Mouse (Mus musculus): ENCODE measurements at regions not wholly inside any gene's neighbourhood (a gene's known extent, or its start where the extent isn't known, plus 50 kb on each side); places are given as distances from the start of the nearest gene placed in this dataset.

GRCm38 (mm10) chr11:89896854-89897253 lies 105.8 kb downstream of the Pctp start:
- no peak for ATAC-seq (ENCODE audit: low read depth)
- no peak overlapping the region for H3K4me3 ChIP-seq (ENCODE audit: low read depth, low read length)
- no peaks in the 10 kb centered on the region for H3K4me1 ChIP-seq (ENCODE audit: control insufficient read depth, insufficient read depth, low read length)
- no peaks in the 10 kb centered on the region for H3K36me3 ChIP-seq (ENCODE audit: control insufficient read depth, insufficient read depth, low read length)
- no peak overlapping the region for H3K4me2 ChIP-seq (ENCODE audit: low read depth, low read length)
- no peak overlapping the region for H3K27ac ChIP-seq (ENCODE audit: low read depth, low read length)
- no peaks in the 10 kb centered on the region for H3K9me3 ChIP-seq (ENCODE audit: control insufficient read depth, low read length)
- WGBS = 57% methylated on average over 3 of the region's 3 CpGs
- no peaks in the 10 kb centered on the region for H3K27me3 ChIP-seq (ENCODE audit: control insufficient read depth, insufficient read depth, low read length)
- no peak overlapping the region for H3K9ac ChIP-seq (replicated peaks; ENCODE audit: low read depth, low read length)

- H3K4me3 ChIP-seq (ENCODE audit: low read depth, low read length) = no peak overlapping the region
- no peaks in the 10 kb centered on the region for H3K4me1 ChIP-seq (ENCODE audit: control insufficient read depth, insufficient read depth, low read length)
- no peak overlapping the region for H3K4me2 ChIP-seq (ENCODE audit: low read depth, low read length)
- WGBS = 47% methylated on average over 2 of the region's 2 CpGs
- H3K27me3 ChIP-seq (ENCODE audit: control insufficient read depth, insufficient read depth, low read length) = no peaks in the 10 kb centered on the region
- H3K27ac ChIP-seq (ENCODE audit: low read depth, low read length) = no peak overlapping the region
- no peak overlapping the region for H3K9ac ChIP-seq (replicated peaks; ENCODE audit: low read depth, low read length)
- no peaks in the 10 kb centered on the region for H3K9me3 ChIP-seq (ENCODE audit: control insufficient read depth, low read length)
- no peaks in the 10 kb centered on the region for H3K36me3 ChIP-seq (ENCODE audit: control insufficient read depth, insufficient read depth, low read length)
- ATAC-seq (ENCODE audit: low read depth) = no peak
These were observed 94.1 kb upstream of the Ankfn1 start for GRCm38 (mm10) chr11:89871587-89871986.

GRCm38 (mm10) chr11:89867575-89867974 lies 90.1 kb upstream of the Ankfn1 start:
- no peak overlapping the region for H3K9ac ChIP-seq (replicated peaks; ENCODE audit: low read depth, low read length)
- no peaks in the 10 kb centered on the region for H3K27me3 ChIP-seq (ENCODE audit: control insufficient read depth, insufficient read depth, low read length)
- no peak for ATAC-seq (ENCODE audit: low read depth)
- H3K4me2 ChIP-seq (ENCODE audit: low read depth, low read length) = no peak overlapping the region
- 53% methylated on average over 2 of the region's 2 CpGs for WGBS
- H3K4me3 ChIP-seq (ENCODE audit: low read depth, low read length) = no peak overlapping the region
- no peaks in the 10 kb centered on the region for H3K36me3 ChIP-seq (ENCODE audit: control insufficient read depth, insufficient read depth, low read length)
- H3K9me3 ChIP-seq (ENCODE audit: control insufficient read depth, low read length) = no peaks in the 10 kb centered on the region
- H3K27ac ChIP-seq (ENCODE audit: low read depth, low read length) = no peak overlapping the region
- no peaks in the 10 kb centered on the region for H3K4me1 ChIP-seq (ENCODE audit: control insufficient read depth, insufficient read depth, low read length)

DNA sequence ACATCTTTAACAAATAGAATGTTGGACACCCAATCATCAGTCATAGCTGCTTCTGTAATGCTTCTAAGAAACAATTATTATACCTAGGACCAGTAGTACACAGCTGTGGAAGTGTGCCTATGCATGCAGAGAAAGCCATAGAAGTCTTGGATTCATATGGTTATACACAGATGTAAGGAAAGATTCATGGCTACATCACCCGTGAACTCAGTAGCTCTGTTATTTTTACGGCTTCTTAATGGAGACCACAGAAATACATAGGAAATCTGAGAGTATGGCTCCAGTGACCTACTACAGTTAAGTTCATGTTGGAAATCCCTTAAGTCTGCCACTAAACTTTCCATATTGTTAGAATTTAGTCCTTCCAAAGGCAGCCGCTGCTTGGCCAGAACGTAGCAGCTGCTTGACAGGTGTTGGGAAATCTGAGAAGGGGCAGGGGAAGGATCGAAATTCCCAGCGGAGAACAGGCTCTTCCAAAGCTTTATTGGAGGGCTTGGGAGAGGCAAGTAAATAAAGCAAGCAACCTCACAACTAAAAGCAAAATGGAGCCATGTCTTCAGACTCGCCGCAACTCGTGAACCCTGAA lies 78.8 kb upstream of the Ankfn1 start:
- Histone ChIP-seq H3K27ac (ENCODE audit: low read depth, low read length) (no peak overlapping the region), H3K9me3 (ENCODE audit: control insufficient read depth, low read length) (no peaks in the 10 kb centered on the region), H3K4me3 (ENCODE audit: low read depth, low read length) (no peak overlapping the region), H3K9ac (replicated peaks; ENCODE audit: low read depth, low read length) (no peak overlapping the region), H3K4me2 (ENCODE audit: low read depth, low read length) (no peak overlapping the region), H3K27me3 (ENCODE audit: control insufficient read depth, insufficient read depth, low read length) (no peaks in the 10 kb centered on the region), H3K4me1 (ENCODE audit: control insufficient read depth, insufficient read depth, low read length) (no peaks in the 10 kb centered on the region), H3K36me3 (ENCODE audit: control insufficient read depth, insufficient read depth, low read length) (no peaks in the 10 kb centered on the region)
- no peak for ATAC-seq (ENCODE audit: low read depth)
- WGBS = 75% methylated on average over 9 of the region's 9 CpGs

- no peak overlapping the region for H3K27ac ChIP-seq (ENCODE audit: low read depth, low read length)
- H3K9me3 ChIP-seq (ENCODE audit: control insufficient read depth, low read length) = no peaks in the 10 kb centered on the region
- 0 out of 2 replicates have a peak, but pooled peaks cover 5% of the 10 kb centered on the region for H3K4me1 ChIP-seq (ENCODE audit: control insufficient read depth, insufficient read depth, low read length)
- no peak overlapping the region for H3K9ac ChIP-seq (replicated peaks; ENCODE audit: low read depth, low read length)
- no peaks in the 10 kb centered on the region for H3K27me3 ChIP-seq (ENCODE audit: control insufficient read depth, insufficient read depth, low read length)
- no peaks in the 10 kb centered on the region for H3K36me3 ChIP-seq (ENCODE audit: control insufficient read depth, insufficient read depth, low read length)
- H3K4me3 ChIP-seq (ENCODE audit: low read depth, low read length) = no peak overlapping the region
- no peak overlapping the region for H3K4me2 ChIP-seq (ENCODE audit: low read depth, low read length)
- ATAC-seq (ENCODE audit: low read depth) = peak; percentile 28; the same call in 1 of the 2 replicates
These were observed 64.4 kb upstream of the Ankfn1 start for GRCm38 (mm10) chr11:89841853-89842252.

DNA sequence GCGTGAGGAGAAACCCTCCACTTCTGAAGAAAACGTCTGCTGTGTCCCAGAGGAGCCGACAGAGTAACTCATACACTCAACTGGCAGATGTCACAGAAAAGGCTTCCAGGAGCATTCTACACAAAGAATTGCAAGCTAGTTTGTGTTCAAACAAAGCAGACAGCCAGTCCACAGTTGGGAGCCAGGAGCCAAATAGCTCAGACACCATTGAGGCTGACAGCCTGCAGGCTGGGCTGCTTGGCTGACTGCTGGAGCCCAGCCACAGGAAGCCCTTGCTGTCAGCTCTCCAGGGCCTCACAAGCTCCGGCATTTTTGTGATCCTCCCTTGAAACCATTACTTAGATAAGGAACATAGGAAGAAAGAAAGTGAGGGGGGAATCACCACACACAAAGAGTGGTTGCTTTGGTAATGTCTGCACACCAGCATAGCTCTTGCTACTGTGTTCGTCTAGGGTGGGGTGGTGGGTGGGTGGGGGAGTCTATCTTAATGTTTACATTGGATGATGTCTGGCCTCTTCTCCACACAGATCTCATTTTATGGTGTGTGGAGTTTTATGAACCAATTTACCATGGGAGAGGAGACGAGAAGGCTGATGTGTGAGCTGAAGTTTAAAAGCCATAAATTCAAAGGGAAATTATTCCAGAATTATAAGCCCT lies 62.3 kb upstream of the Ankfn1 start:
- peak; percentile 85 for ATAC-seq (ENCODE audit: low read depth)
- H3K9me3 ChIP-seq (ENCODE audit: control insufficient read depth, low read length) = no peaks in the 10 kb centered on the region
- H3K9ac ChIP-seq (replicated peaks; ENCODE audit: low read depth, low read length) = no peak overlapping the region
- WGBS = 11% methylated on average over 6 of the region's 6 CpGs
- no peaks in the 10 kb centered on the region for H3K27me3 ChIP-seq (ENCODE audit: control insufficient read depth, insufficient read depth, low read length)
- 0 out of 2 replicates have a peak, but pooled peaks cover 5% of the 10 kb centered on the region for H3K4me1 ChIP-seq (ENCODE audit: control insufficient read depth, insufficient read depth, low read length)
- H3K27ac ChIP-seq (ENCODE audit: low read depth, low read length) = peak overlapping the region; percentile 44; the same call in 1 of the 2 replicates
- H3K4me3 ChIP-seq (ENCODE audit: low read depth, low read length) = no peak overlapping the region
- no peak overlapping the region for H3K4me2 ChIP-seq (ENCODE audit: low read depth, low read length)
- H3K36me3 ChIP-seq (ENCODE audit: control insufficient read depth, insufficient read depth, low read length) = no peaks in the 10 kb centered on the region

GRCm38 (mm10) chr11:89837995-89838394 lies 60.5 kb upstream of the Ankfn1 start:
- Histone ChIP-seq H3K9me3 (ENCODE audit: control insufficient read depth, low read length) (no peaks in the 10 kb centered on the region), H3K4me2 (ENCODE audit: low read depth, low read length) (no peak overlapping the region), H3K9ac (replicated peaks; ENCODE audit: low read depth, low read length) (no peak overlapping the region), H3K4me3 (ENCODE audit: low read depth, low read length) (no peak overlapping the region), H3K27ac (ENCODE audit: low read depth, low read length) (no peak overlapping the region), H3K4me1 (ENCODE audit: control insufficient read depth, insufficient read depth, low read length) (0 out of 2 replicates have a peak, but pooled peaks cover 5% of the 10 kb centered on the region), H3K27me3 (ENCODE audit: control insufficient read depth, insufficient read depth, low read length) (no peaks in the 10 kb centered on the region), H3K36me3 (ENCODE audit: control insufficient read depth, insufficient read depth, low read length) (no peaks in the 10 kb centered on the region)
- no peak for ATAC-seq (ENCODE audit: low read depth)
- WGBS = 100% methylated on average over 1 of the region's 1 CpGs

- Histone ChIP-seq H3K9ac (replicated peaks; ENCODE audit: low read depth, low read length) (no peak overlapping the region), H3K27me3 (ENCODE audit: control insufficient read depth, insufficient read depth, low read length) (no peaks in the 10 kb centered on the region), H3K4me3 (ENCODE audit: low read depth, low read length) (no peak overlapping the region), H3K27ac (ENCODE audit: low read depth, low read length) (no peak overlapping the region), H3K9me3 (ENCODE audit: control insufficient read depth, low read length) (no peaks in the 10 kb centered on the region), H3K4me1 (ENCODE audit: control insufficient read depth, insufficient read depth, low read length) (0 out of 2 replicates have a peak, but pooled peaks cover 5% of the 10 kb centered on the region), H3K36me3 (ENCODE audit: control insufficient read depth, insufficient read depth, low read length) (no peaks in the 10 kb centered on the region), H3K4me2 (ENCODE audit: low read depth, low read length) (no peak overlapping the region)
- 92% methylated on average over 4 of the region's 4 CpGs for WGBS
- no peak for ATAC-seq (ENCODE audit: low read depth)
These were observed 59.4 kb upstream of the Ankfn1 start for GRCm38 (mm10) chr11:89836897-89837296.

- Histone ChIP-seq H3K4me3 (ENCODE audit: low read depth, low read length) (no peak overlapping the region), H3K27me3 (ENCODE audit: control insufficient read depth, insufficient read depth, low read length) (no peaks in the 10 kb centered on the region), H3K36me3 (ENCODE audit: control insufficient read depth, insufficient read depth, low read length) (no peaks in the 10 kb centered on the region), H3K27ac (ENCODE audit: low read depth, low read length) (no peak overlapping the region), H3K9ac (replicated peaks; ENCODE audit: low read depth, low read length) (no peak overlapping the region), H3K4me1 (ENCODE audit: control insufficient read depth, insufficient read depth, low read length) (no peaks in the 10 kb centered on the region), H3K9me3 (ENCODE audit: control insufficient read depth, low read length) (no peaks in the 10 kb centered on the region), H3K4me2 (ENCODE audit: low read depth, low read length) (no peak overlapping the region)
- ATAC-seq (ENCODE audit: low read depth) = no peak
- 87% methylated on average over 4 of the region's 4 CpGs for WGBS
These were observed 56.6 kb upstream of the Ankfn1 start for GRCm38 (mm10) chr11:89834068-89834467.
